Mouse (Mus musculus): ENCODE results near the gene Strn3.
A peak's percentile ranks its signal among the peaks of the same experiment; 100 is the strongest.

Gene Strn3

GRCm38 (mm10) chr12:51691845-51692632 lies at the start of gene Strn3:
TSS of gene Strn3 (minus strand) at chr12:51691897.
- peak; percentile 91 to 93 for DNase-seq (ENCODE audit: low spot score in 2 of 2)

GRCm38 (mm10) chr12:51736807-51737206 lies 45.1 kb upstream of the Strn3 start:
- DNase-seq (ENCODE audit: low spot score in 2 of 2), result no peak

- DNase-seq (ENCODE audit: low spot score in 2 of 2), result no peak
Observed at GRCm38 (mm10) chr12:51736381-51736780, 44.7 kb upstream of the Strn3 start.

DNA sequence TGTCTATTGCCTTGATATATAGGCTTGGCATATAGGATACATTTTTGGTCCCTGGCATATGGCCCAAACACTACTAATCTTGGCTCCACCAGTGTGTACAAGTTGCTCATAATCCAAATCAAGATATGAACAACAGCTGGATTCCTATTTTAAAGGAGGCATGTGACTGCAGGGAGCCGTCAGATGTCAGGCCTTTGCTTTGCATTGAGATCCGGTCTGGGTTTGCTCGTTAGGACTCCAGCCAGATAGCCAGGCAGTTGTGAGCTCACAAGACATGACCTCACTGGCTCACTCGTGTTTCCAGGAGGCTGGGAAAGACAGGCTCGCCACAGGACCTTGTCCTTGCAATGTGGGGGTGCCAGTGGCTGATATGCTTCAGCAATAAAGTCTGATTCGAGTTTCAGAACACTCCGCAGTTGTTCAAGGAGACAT lies 44.2 kb upstream of the Strn3 start:
- DNase-seq (ENCODE audit: low spot score in 2 of 2), result no peak

- no peak for DNase-seq (ENCODE audit: low spot score in 2 of 2)
Observed at GRCm38 (mm10) chr12:51734605-51735211, 43.0 kb upstream of the Strn3 start.

DNA sequence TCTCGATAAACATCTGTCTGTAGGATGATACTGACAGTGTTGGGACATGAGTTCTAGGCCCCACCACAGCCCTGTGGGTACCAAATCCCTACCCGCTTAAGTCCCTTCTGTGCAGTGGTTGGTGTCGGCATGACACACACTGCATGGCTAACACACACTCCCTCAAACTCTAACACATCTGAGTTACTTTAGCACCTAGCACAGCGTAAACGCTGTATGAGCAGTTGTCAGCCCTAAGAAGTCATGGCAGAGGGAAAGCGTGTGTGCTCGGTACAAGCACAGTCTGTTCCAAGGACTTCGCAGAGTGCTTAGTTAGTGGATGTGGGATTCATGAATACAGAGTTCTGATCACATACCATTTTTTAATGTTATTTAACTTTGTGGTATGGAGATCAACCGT lies 38.1 kb upstream of the Strn3 start:
- DNase-seq (ENCODE audit: low spot score in 2 of 2), result no peak

- DNase-seq (ENCODE audit: low spot score in 2 of 2), result no peak
Observed at GRCm38 (mm10) chr12:51729058-51729457, 37.4 kb upstream of the Strn3 start.

DNA sequence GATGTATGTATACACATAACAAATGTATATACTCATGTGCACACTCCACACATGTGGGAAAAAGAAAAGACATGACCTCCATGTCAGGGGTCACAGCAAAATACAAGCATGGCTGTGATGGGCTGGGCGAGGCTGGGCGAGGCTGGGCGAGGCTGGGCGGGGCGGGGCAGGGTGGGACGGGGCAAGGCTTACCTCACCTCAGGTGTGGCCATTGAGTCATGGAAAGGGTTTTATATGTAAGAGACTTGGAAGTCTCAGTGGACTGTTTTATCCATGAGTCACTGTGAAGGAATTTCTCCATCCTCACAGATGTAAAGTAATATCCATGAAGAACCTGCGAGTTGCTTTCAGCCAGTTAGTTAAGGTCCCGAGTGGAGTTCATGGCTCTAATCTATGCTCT lies 30.1 kb upstream of the Strn3 start:
- no peak for DNase-seq (ENCODE audit: low spot score in 2 of 2)

GRCm38 (mm10) chr12:51718617-51719016 lies 26.9 kb upstream of the Strn3 start:
- DNase-seq (ENCODE audit: low spot score in 2 of 2), result no peak

DNA sequence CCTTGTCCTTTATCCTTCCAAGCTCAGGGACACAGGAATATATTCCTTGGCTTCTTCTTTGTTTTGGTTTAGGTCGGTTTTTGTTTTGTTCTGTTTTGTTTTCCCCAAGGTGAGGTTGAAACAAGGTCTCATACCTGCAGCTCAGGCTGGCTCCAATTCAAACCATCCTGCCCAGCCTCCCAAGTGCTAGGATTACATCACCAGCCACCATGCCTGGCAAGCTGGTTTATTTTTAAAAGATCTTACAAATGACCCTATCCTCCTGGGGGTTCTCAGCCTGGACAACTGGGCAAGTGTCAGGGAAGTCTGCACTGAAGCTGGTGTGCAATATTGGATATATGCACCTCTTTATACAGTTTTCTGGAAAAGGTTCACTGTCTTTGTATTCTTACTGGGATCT lies 21.0 kb upstream of the Strn3 start:
- DNase-seq (ENCODE audit: low spot score in 2 of 2), result no peak

GRCm38 (mm10) chr12:51710154-51710553 lies 18.5 kb upstream of the Strn3 start:
- no peak for DNase-seq (ENCODE audit: low spot score in 2 of 2)

DNA sequence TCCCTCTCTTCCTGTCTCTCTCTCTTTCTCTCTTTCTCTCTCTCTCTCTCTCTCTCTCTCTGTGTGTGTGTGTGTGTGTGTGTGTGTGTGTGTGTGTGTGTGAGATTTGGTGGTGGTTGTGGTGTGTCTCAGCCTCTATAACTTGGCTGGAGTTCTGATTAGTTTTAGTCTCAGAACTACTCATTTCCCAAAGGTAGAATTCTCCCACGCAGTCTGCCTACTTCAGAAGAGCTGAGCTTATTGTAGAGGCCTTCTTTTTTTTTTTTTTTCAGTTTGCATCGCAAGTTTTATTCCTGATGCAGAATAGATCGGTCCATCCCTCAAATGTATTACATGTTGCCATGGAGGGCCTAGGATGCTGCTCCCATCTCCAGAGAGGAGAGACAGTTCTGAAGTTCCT lies 18.0 kb upstream of the Strn3 start:
- no peak for DNase-seq (ENCODE audit: low spot score in 2 of 2)

- no peak for DNase-seq (ENCODE audit: low spot score in 2 of 2)
Observed at GRCm38 (mm10) chr12:51708941-51709686, 17.4 kb upstream of the Strn3 start.

DNA sequence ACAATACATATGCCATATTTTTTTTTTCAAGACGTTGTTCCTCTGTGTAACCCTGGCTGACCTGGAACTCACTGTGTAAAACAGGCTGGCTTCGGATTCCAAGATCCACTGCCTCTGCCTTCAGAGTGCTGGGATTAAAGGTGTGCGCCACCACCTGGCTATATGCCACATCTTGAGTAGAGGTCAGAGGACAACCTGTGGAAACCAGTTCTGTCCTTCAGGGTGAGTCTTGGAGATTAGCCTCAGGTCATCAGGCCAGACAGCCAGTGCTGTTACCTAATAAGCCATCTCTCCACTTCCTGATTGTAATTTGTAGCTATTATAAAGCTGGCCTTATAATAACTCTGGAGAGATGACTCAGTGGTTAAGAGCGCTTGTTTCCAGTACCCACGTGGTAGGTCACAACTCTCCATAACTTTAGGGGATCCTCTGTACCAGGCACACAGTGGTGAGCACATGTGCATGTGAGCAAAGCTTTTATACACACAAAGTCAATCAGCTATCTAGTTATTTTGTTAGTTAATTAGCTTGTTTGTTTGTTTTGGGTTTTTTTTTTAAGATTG lies 15.1 kb upstream of the Strn3 start:
- no peak for DNase-seq (ENCODE audit: low spot score in 2 of 2)

DNA sequence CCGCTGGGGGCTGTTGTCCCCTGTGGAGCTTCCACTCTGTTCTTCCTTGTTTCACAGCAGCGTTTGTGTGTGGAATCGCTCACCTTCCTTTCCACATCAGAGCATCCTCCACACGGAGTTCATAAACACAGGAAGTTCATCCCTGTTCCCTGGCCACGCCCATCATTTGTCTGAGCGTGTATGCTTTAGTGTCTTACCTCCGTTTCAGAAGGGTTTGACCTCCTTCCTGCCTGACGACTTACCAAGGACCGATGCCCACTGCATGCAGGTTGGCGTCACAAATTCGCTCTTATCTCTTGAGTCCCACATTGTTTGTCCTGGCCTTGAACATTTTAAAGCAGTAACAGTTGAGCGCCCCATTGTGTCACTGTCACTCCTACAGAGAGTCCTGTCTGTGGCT lies 14.1 kb upstream of the Strn3 start:
- DNase-seq (ENCODE audit: low spot score in 2 of 2), result no peak

GRCm38 (mm10) chr12:51704572-51704971 lies 12.9 kb upstream of the Strn3 start:
- no peak for DNase-seq (ENCODE audit: low spot score in 2 of 2)

- no peak for DNase-seq (ENCODE audit: low spot score in 2 of 2)
Observed at GRCm38 (mm10) chr12:51703859-51704258, 12.2 kb upstream of the Strn3 start.

GRCm38 (mm10) chr12:51701723-51702122 lies 10.0 kb upstream of the Strn3 start:
- no peak for DNase-seq (ENCODE audit: low spot score in 2 of 2)

DNA sequence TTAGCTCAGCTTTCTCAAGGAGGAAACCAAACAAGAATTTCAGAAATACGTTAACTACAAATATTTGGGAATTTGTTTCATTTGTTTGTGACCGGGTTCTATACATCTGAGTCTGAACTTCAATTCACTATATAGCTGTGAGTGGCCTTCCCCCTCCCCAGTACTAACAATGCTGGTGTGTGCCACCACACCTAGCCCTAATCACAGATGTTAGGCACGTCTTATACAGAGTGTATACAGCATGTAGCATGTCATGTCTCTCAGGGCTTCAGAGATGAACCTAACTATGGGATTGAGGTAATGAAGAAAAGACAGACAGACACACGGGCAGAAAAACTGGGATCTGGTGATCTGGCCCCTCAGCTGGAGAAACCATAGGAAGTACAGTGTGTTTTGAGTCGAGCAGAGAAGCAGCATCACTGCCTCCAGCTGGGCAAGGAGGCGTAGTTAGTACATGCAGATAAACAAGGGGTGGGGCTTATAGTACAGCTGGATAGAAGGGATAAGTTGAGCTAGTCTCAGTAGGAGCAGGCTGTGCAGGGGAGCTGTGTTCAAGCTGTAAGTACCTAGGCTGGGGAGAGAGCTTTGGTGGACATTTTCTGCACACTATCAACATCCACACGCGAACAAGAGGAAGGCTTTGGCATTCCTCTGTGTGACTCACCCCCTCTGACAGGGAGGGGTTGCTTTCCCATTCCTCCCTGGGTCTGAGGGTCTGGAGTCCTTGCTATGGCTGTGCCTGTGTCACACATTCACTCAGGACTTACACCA lies 8.1 kb upstream of the Strn3 start:
- peak in 1 of 2 experiments; percentile 9 for DNase-seq (ENCODE audit: low spot score in 2 of 2)

DNA sequence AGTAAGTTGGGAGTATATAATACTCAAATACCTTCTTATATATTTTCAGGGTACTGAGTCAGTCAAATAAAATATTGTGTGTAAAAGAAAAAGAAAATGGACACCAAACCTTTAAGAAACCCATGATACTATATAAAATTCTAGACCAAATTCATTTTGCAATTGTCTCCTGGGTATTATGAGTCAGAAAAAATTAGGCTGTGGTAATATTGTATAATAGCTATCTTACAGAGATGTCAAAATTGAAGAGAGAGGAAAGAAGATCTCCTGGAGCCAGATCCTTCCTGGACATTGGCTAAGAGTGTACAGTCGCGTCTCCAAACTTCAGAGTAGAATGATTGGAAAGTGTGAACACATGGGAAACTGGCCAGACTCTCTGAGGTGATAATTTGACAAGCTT lies 4.5 kb upstream of the Strn3 start:
- no peak for DNase-seq (ENCODE audit: low spot score in 2 of 2)

- no peak for DNase-seq (ENCODE audit: low spot score in 2 of 2)
Observed at GRCm38 (mm10) chr12:51694966-51695365, 3.3 kb upstream of the Strn3 start.

- no peak for DNase-seq (ENCODE audit: low spot score in 2 of 2)
Observed at GRCm38 (mm10) chr12:51694096-51694495, 2.4 kb upstream of the Strn3 start.

Measured in spleen, postnatal 14 days (tissue).